Mouse (Mus musculus): ENCODE data around the gene Tspan31.
"Not testable (repeated sequence)": the region's sequence is repeated elsewhere in the genome, so short reads cannot be mapped to it uniquely, and the experiment has no call there.

Tspan31 gene

GRCm38 (mm10) chr10:127063913-127064870 is 5.9 kb downstream of the Tspan31 start:
- no peak for DNase-seq (ENCODE audit: low spot score)

GRCm38 (mm10) chr10:127063239-127063872 is 6.7 kb downstream of the Tspan31 start, which contains the start of gene Cdk4:
TSS of gene Cdk4 (plus strand) at chr10:127063534.
- DNase-seq (ENCODE audit: low spot score), result peak; percentile 98

GRCm38 (mm10) chr10:127062503-127062902 is 7.6 kb downstream of the Tspan31 start:
- no peak for DNase-seq (ENCODE audit: low spot score)

- not testable (repeated sequence) for DNase-seq (ENCODE audit: low spot score)
Measured at GRCm38 (mm10) chr10:127062101-127062500, 8.0 kb downstream of the Tspan31 start.

- DNase-seq (ENCODE audit: low spot score), result no peak
Measured at GRCm38 (mm10) chr10:127061513-127061912, 8.6 kb downstream of the Tspan31 start.

- no peak for DNase-seq (ENCODE audit: low spot score)
Measured at GRCm38 (mm10) chr10:127061085-127061484, 9.0 kb downstream of the Tspan31 start.

- DNase-seq (ENCODE audit: low spot score), result peak; percentile 73
Measured at GRCm38 (mm10) chr10:127059968-127060916, 9.8 kb downstream of the Tspan31 start, which contains the start of gene March9. TSS of gene March9 (minus strand) at chr10:127060184.

GRCm38 (mm10) chr10:127059174-127059967 is 10.7 kb downstream of the Tspan31 start:
- no peak for DNase-seq (ENCODE audit: low spot score)

- no peak for DNase-seq (ENCODE audit: low spot score)
Measured at GRCm38 (mm10) chr10:127058708-127059107, 11.4 kb downstream of the Tspan31 start.

GRCm38 (mm10) chr10:127058161-127058560 is 11.9 kb downstream of the Tspan31 start:
- DNase-seq (ENCODE audit: low spot score), result peak; percentile 70

GRCm38 (mm10) chr10:127056490-127056889 is 13.6 kb downstream of the Tspan31 start:
- no peak for DNase-seq (ENCODE audit: low spot score)

GRCm38 (mm10) chr10:127055406-127055805 is 14.7 kb downstream of the Tspan31 start:
- DNase-seq (ENCODE audit: low spot score), result no peak

GRCm38 (mm10) chr10:127054646-127055045 is 15.4 kb downstream of the Tspan31 start:
- DNase-seq (ENCODE audit: low spot score), result no peak

GRCm38 (mm10) chr10:127050119-127050474 is 20.0 kb downstream of the Tspan31 start:
- no peak for DNase-seq (ENCODE audit: low spot score)

- DNase-seq (ENCODE audit: low spot score), result no peak
Measured at GRCm38 (mm10) chr10:127049395-127050118, 20.5 kb downstream of the Tspan31 start.

- no peak for DNase-seq (ENCODE audit: low spot score)
Measured at GRCm38 (mm10) chr10:127048608-127049394, 21.3 kb downstream of the Tspan31 start.

- no peak for DNase-seq (ENCODE audit: low spot score)
Measured at GRCm38 (mm10) chr10:127047954-127048353, 22.1 kb downstream of the Tspan31 start, which contains the start of gene Cyp27b1. TSS of gene Cyp27b1 (plus strand) at chr10:127048250.

GRCm38 (mm10) chr10:127043187-127043586 is 26.9 kb downstream of the Tspan31 start:
- no peak for DNase-seq (ENCODE audit: low spot score)

- DNase-seq (ENCODE audit: low spot score), result no peak
Measured at GRCm38 (mm10) chr10:127042468-127043115, 27.5 kb downstream of the Tspan31 start.
